Mouse (Mus musculus) urinary bladder, postnatal 25 days (tissue): ENCODE results near the gene Stard10.
A peak's percentile ranks its signal among the peaks of the same experiment; 100 is the strongest.

ENCODE experiments used
- DNase-seq: peaks from one replicate; pipeline ENCODE4 v3.0.0; 2022; ENCODE audit warnings: low spot score

Stard10 gene

DNA sequence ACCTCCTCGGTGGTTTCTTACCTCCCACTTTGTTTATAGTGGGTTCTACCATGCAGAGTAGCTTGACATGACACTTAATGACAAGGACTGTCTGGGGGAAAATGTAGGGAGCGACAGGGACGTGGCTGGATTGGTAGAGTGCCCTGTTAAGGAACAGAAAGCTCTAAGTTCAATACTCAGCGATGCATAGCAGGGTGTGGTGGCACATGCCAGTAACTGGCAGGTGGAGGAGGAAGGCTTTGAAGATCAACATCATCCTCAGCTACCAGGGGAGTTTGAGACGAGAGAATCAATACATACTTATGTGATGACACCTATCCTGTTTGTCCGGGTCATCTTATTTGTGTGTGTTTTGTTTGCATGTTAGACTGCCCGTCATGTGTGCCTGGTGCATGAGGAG is 52.8 kb downstream of the Stard10 start:
- DNase-seq: no peak

DNA sequence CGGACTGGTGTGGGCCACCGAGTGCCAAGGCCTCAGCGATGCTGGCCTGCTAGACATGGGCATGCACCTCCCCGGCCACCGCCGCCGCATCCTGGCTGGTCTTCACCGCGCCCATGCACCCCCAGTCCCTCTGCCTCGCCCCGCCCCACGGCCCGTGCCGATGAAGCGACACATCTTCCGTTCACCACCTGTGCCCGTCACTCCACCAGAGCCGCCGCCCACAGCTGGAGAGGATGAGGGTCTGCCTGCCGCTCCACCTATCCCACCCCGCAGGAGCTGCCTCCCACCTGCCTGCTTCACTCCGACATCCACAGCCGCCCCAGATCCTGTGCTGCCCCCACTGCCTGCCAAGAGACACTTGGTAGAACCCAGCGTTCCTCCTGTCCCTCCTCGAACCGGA is 56.2 kb downstream of the Stard10 start:
- no peak for DNase-seq

DNA sequence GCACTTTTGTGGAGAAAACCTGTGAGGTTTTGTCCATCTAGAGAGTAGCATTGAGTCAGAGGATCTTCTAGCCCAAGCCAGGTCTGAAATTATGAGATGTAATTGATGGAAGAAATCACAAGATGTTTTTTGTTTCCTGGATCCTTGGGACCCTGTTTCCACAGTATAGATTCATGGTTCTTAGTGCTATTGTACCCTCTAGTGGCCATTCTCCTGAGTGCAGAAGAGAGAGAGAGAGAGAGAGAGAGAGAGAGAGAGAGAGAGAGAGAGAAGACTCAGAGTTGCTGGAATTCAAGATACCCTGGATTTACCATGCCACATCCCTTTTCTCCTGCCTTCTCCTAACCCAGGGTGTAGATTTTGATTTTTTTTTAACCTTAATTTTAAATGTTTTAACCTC is 57.3 kb downstream of the Stard10 start:
- DNase-seq: no peak

DNA sequence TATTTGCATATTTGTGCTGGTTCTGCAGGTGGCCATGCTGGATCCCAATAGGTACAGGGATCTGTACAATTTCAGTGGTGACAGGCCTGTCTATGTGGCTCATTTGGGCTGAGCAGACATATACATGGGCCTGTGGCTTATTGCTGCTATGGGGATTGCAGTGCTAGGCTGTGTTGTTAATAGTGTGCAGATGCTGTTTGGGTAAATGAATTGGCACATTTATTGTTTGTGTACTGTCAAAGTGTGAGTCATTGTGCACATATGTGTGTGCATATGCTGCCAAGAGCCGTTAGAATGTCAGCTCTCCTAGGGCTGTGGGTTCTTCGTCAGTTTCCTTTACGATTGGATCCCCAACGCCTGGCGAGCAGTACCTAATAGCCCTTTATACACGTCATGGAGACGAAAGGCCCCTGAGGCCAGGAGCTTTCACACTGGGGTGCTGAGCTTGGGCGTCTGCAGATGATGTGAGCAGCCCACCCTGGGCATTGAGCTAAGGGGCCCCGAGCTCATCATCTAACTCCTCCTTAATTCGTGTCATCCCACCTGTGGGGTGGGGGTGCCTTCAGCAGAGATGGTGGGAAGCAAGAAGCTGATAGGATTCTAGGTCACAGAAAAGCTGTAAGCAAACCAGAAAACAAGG is 59.9 kb downstream of the Stard10 start:
- no peak for DNase-seq

DNA sequence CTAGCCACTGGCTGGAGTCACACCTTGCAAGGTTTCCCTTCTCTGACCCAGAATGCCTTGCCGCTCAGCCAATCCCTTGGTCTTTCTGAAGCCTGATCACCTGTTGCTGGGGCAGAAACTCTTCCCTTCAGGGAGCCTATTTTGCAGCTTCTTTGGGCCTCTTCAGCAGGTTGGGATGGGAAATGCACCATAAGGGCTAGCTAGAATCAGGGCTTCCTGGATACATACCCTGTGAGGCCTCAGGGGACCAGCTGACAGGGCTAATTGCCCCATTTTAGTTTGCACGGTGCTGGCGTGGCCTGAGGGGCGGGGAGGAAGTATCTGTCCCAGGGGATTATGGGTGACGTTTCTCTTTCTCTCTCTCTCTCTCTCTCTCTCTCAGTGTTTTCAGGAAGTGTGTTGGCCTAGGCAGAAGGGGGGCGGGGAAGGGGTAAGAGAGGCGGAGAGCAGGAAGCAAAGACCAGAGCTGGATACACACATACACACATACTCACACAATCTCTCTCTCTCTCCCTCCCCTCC is 60.9 kb downstream of the Stard10 start:
- DNase-seq: peak; percentile 57

DNA sequence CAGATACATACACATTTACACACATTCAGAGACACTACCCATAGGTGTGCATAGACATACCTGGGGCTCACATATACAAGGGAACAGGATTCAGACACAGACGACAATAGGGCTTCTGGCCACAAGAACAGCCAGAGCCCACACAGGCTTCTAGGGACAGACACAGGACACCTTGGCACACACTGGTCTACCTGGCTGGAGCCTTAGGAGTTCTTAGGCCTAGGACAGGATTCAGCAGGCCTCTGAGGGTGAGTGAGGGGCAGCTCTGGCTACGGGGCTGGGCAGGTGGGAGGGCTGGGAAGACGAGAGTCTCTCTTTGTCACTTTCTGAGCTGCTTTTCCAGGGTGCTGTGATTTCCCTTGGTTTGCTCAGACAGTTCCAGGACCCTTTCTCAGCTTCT is 61.4 kb downstream of the Stard10 start:
- DNase-seq: no peak

DNA sequence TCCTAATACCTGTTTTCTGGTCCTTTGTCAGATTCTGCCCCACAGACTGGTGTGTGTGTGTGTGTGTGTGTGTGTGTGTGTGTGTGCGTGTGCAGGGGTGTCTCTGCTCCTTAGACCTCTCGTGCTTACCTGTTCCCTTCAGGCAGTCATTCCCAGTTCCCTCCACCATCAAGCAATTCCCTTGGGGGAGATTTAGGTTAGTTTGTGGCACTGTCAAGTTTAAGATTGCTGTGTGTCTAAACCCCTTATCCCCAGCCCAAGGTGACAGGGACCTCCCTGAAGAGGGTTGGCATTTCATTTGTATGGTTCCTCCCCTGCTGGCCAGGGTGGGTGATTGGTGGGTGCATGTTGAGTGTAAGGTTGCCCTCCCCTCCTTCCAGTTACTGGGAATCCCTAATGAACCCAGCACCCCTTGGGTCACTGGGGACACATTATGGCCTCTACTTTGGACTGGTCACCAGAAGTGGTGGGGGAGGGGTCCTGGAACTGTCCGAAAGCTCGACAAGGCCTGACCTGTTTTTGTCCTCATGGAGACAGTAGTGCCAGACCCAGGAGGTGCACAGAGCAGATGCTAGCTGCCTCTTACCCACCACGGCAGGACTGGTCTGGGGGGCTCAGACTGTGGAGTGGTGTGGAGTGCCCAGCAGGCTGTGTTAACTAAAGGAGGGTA is 62.0 kb downstream of the Stard10 start:
- no peak for DNase-seq

DNA sequence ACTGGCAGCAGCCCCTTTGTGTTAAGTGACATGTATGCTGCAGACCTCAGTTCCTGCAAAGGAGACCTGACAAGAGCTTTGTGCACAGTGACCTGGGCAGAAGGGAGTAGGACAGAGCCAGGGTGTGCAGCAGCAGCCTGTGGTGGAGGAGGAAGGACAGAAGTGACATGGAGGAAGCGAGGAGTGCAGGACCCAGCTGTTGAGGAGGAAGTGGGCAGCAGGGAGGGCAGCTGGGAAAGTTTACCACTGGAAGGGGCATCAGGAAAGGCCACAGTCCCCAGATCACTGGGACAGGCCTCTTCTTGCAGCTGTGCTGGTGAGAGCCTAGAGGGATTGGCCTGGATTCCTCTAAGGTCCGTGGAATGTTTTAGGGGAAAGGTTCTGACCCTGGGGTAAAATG is 62.8 kb downstream of the Stard10 start:
- DNase-seq: no peak

DNA sequence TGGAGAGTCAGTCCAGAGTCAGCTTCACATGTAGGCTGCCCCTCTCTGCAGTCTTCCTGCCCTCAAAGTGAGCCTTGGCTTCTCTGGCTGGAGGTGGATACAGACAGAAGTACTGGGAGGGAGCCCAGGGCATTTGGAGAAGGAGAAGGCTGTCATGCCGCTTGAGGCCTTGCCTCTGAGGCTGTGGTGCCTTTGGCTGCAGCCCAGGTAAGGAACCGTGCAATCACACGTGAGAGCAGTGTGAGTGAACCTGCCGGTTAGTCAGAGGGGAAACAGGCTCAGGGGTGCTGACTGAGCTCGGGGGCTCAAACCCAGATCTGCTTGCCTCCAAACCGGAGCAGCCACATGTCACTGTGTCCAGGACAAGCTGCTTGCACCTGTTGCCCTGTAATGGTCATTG is 64.6 kb downstream of the Stard10 start:
- no peak for DNase-seq

DNA sequence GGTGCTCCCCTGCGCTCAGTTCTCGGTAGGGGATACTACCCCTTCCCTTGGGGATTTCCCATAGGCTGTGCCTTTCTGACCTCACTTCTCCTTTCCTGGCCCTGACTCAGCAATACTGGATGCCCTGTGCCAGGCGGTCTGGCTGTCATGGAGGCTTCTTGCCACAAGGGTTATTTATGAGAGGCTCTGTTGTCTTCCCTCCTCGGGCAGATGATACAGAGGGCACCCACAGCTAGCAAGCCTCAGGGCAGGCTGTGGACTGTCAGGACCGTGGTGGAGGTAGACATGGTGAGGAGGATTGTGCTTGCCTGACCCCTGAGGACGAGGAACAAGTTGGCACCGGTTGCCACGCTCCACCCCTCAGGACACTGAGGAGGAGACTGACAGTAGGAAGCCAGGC is 65.5 kb downstream of the Stard10 start:
- DNase-seq: no peak

DNA sequence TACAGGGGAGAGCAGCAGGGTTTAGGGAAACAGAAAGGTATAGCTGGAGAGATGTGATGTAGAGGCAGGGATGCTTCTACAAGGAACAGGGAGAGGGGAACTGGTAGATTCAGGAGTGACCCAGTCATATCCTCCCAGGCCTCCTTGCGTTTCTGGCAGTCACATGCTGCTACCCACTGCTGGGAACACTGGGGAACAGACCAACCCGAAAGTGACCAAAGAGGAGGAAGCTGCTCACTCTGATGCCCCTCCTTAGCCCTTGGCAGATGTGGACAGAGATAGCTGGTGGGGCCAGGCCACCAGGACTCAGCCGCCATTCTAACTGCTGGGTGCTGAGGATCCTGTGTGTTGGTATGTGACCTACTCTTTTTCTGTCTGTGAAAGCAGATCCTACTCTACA is 66.9 kb downstream of the Stard10 start:
- DNase-seq: no peak

DNA sequence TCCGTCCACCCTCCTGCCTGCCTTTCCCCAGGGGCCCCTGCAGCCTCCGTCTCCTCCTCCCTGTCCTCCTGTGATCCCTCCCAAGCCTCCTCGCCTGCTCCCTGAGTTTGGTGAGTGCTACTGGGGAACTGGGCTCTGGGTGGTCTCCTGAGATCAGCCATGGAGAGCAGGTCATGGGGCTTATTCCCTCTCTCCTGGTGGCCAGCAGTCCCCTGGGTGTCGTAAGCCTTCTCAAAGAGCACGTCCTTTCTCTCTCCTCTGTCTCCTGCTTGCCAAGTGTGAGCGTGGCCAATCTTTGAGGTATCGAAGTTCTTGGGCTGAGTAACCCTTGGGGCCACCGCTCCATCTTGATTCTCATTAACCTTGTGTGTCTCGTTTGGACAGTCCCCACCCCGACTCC is 68.0 kb downstream of the Stard10 start:
- DNase-seq: no peak

DNA sequence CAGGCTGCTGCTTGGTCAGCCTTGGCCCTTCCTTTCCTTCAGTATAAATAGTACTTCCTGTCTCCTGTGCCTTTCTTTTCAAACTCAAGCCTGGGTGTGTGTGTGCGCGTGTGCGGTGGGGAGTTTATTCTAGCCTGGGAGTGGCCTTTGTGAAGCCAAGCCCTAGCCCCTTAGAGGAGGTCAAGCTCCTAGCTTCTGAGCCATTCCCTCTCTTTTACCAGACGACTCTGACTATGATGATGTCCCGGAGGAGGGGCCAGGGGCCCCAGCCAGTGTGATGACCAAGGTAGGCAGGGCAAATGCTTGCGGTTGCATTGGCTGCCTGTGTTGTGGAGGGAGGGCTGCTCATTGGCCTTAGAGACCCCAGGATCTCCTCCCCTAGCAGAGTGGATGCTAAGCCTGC is 68.4 kb downstream of the Stard10 start:
- no peak for DNase-seq

DNA sequence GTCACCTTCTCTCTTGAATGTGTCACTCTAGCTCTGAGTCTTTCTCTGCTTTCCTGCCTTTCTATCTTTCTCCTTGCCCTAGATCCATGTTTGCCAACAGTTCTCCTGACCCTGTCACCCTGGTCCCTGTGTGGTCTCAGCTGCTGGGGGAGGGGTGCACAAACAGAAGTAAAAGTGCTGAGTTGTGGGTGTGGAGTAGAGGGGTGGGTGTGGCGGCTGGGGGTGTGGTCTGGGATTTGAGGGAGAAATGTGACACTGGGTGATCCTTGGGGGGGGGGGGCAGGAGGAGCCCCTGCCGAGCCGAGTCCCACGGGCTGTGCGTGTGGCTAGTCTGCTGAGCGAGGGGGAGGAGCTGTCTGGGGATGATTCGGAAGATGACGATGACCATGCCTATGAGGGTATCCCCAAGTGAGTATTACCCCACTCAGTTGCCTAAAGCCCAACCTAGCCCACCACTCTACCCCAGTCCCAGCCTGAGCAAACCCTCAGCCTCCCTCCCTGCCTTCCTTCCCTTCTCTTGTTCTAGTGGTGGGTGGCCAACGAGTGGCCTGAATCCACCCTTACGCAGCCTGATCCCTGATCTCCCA is 69.1 kb downstream of the Stard10 start:
- no peak for DNase-seq

DNA sequence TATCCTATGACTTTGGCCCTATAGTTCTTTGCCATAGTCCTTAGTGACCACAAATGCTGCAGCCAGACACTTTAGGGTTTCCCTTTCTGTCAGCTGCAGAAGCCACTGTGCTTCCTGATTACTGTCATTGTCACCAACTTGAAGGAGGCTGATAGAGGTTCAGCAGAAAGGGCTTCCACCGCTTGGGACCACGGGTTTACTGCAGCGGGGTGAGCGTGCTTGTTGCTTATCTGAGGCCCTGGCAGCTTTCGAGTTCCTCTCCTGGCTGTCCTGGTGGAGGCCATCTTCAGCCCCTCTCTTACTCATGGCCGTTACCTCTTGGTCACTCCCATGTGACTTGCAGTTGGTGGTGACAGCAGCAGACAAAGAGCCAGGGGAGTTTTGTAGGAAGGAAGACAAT is 72.4 kb downstream of the Stard10 start:
- DNase-seq: no peak

DNA sequence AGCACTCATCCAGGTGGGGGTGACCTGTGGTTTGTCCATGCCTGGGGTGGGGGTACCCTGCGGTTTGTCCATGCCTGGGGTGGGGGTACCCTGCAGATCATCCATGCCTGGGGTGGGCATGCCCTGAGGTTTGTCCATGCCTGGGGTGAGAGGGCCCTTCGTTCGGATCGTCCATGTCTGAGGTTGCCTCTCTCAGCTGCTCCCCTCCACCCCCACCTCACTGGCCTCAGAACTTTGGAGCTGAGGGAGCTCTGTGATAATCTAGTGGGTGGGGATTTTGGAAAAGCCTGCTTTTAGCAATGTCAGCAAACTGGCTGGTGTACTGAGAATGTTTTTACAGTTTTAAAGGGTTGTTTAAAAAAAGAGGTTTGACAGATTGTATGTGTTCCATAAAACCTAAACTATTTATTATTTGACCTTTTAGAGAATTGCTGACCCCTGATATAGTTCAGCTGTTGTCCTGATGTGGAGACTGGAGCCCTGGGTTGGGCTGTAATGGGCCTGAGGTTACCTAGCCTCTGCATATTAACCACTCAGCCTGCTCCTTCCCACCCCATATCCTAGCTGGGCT is 75.1 kb downstream of the Stard10 start:
- DNase-seq: no peak

DNA sequence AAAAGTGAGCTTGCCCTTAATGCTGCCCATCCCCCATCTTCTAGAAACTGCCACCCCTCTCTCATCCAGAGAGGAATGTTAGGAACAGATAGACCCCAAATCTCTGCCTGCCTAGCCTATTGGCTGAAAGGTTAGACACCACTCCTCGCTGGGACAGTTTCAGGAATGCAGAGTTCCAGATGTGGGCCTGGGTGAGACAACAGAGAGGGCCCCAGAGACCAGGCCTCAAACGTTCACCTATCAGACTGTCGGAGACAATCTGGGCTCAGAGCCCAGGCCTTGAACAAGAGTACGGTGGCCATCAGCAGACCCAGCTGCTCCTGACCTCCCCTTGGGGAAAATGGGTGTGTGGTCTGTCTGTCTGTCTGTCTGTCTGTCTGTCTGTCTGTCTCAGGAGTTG is 76.1 kb downstream of the Stard10 start:
- DNase-seq: no peak

DNA sequence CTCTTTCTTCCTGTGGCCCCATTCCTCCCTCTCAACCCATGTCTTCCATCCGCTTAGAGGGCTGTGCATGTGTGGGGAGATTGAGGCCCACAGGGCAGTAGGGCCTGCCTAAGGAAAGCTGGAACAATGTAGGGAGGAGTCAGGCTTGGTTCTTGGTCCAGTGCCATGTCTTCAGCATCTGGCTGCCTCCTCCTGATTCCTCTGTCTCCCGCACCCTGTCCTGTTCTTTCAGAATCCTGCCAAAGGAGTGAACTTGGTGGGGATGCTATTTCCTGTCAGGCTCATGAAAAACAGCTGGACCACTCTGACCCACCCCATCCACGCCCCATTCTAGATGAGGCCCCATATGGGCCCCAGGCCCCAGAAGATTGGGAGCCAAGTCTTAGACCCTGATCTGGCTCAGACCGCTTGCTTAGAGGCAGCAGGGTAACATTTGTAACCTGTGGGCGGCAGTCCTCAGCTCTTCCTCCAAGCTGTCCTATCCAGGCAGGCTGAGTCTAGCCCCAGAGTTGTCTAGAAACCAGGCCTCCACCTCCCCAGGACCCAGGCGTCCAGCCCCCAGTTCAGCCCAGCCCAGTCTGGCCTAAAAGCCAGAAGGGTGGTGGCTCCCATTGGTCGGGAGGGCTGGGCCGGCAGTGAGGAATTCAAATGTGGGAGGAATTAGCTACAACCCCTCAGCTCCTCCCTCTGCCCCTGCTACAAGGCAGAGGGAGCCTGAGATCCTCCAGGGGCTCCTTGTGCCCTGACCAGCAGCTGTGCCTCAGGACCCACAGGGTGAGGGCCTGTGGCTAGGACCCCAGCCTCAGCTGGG is 77.0 kb downstream of the Stard10 start:
- peak; percentile 46 for DNase-seq

DNA sequence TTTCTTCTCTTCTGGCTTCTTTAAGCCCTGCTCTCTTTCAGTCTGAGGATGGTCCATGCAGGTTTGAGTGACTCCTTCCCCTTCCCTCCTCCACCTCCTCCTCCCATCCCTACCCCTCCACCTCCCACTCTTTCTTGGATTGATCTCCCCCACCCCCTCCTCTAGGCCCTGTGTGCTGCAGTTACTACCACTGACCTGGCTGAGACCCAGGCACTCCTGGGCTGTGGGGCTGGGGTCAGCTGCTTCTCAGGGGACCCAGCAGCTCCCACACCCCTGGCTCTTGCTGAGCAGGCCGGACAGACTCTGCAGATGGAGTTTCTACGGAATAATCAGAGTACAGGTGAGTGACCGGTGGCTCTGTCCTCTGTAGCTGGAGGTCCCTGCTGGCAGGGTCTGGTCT is 77.7 kb downstream of the Stard10 start:
- no peak for DNase-seq

DNA sequence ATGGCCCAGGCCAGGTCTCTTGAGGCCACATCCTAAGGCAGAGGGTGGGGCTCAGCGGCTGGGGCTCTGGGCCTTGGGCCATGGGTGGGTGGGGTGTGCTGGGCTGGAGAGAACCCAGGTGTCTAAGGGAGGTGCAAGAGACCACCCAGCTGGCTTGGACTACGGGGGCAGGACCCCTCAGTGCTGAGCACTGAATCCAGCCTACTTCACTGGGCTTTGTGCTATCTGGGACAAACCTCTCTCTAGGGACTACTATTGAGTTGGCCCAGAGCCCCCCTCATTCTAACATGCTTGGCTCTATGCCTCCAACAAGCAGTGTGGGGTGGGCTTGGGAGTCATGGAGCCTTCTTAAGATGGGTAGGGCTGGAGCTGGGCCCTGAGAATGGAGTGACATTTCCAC is 78.6 kb downstream of the Stard10 start:
- no peak for DNase-seq
